Mouse (Mus musculus): ENCODE measurements around the gene Baiap2l1. TPM values are rescaled to one million over a fixed set of nuclear protein-coding genes. Genes with fewer than 3 reads are reported as not detected.
A peak's percentile ranks its signal among the peaks of the same experiment; 100 is the strongest.

Baiap2l1 gene
- polyA plus RNA-seq, 1 experiment: 10.7 TPM

- peaks cover 50% of the 10 kb centered on the region for H3K4me1 ChIP-seq (ENCODE audit: control insufficient read depth, insufficient read depth, low read length)
- H3K27me3 ChIP-seq (replicated peaks; ENCODE audit: control insufficient read depth, insufficient read depth, low read length): no peaks in the 10 kb centered on the region
- no peaks in the 10 kb centered on the region; the same call in 1 of the 2 replicates for H3K36me3 ChIP-seq (ENCODE audit: control insufficient read depth, insufficient read depth, low read length)
- TF ChIP-seq POLR2A (IDR thresholded peaks at IDR 0.05; ENCODE audit: low read depth, low read length): no peak
- TF ChIP-seq CTCF (conservative IDR thresholded peaks at IDR 0.05; ENCODE audit: insufficient read depth, insufficient read length, low read depth, low read length): no peak
- 19% methylated on average over 2 of the region's 2 CpGs for WGBS
- peak; percentile 41 for DNase-seq
- no peak overlapping the region for H3K4me3 ChIP-seq (ENCODE audit: insufficient read depth, low read depth, low read length)
- peak overlapping the region; percentile 78 for H3K27ac ChIP-seq (ENCODE audit: insufficient read depth, low read depth, low read length)
Observed at GRCm38 (mm10) chr5:144258687-144259086, 99.2 kb downstream of the Baiap2l1 start.

GRCm38 (mm10) chr5:144258131-144258611 is 99.7 kb downstream of the Baiap2l1 start:
- WGBS: 11% methylated on average over 14 of the region's 14 CpGs
- Histone ChIP-seq H3K4me3 (ENCODE audit: insufficient read depth, low read depth, low read length) (peak overlapping the region; percentile 19), H3K4me1 (ENCODE audit: control insufficient read depth, insufficient read depth, low read length) (peaks cover 50% of the 10 kb centered on the region), H3K27me3 (replicated peaks; ENCODE audit: control insufficient read depth, insufficient read depth, low read length) (no peaks in the 10 kb centered on the region), H3K36me3 (ENCODE audit: control insufficient read depth, insufficient read depth, low read length) (no peaks in the 10 kb centered on the region; the same call in 1 of the 2 replicates), H3K27ac (ENCODE audit: insufficient read depth, low read depth, low read length) (peak overlapping the region; percentile 78)
- no peak for TF ChIP-seq POLR2A (IDR thresholded peaks at IDR 0.05; ENCODE audit: low read depth, low read length)
- TF ChIP-seq CTCF (conservative IDR thresholded peaks at IDR 0.05; ENCODE audit: insufficient read depth, insufficient read length, low read depth, low read length): no peak
- DNase-seq: peak; percentile 88

GRCm38 (mm10) chr5:144257451-144258110 is 100.3 kb downstream of the Baiap2l1 start:
- no peaks in the 10 kb centered on the region for H3K27me3 ChIP-seq (replicated peaks; ENCODE audit: control insufficient read depth, insufficient read depth, low read length)
- H3K27ac ChIP-seq (ENCODE audit: insufficient read depth, low read depth, low read length): peak overlapping the region; percentile 86
- TF ChIP-seq CTCF (conservative IDR thresholded peaks at IDR 0.05; ENCODE audit: insufficient read depth, insufficient read length, low read depth, low read length) (peak; percentile 33; the same call in 1 of the 2 replicates), POLR2A (IDR thresholded peaks at IDR 0.05; ENCODE audit: low read depth, low read length) (no peak)
- no peaks in the 10 kb centered on the region; the same call in 1 of the 2 replicates for H3K36me3 ChIP-seq (ENCODE audit: control insufficient read depth, insufficient read depth, low read length)
- peak overlapping the region; percentile 92 for H3K4me3 ChIP-seq (ENCODE audit: insufficient read depth, low read depth, low read length)
- no peak for DNase-seq
- 44% methylated on average over 3 of the region's 3 CpGs for WGBS
- peaks cover 46% of the 10 kb centered on the region for H3K4me1 ChIP-seq (ENCODE audit: control insufficient read depth, insufficient read depth, low read length)

- Histone ChIP-seq H3K36me3 (ENCODE audit: control insufficient read depth, insufficient read depth, low read length) (no peaks in the 10 kb centered on the region; the same call in 1 of the 2 replicates), H3K27ac (ENCODE audit: insufficient read depth, low read depth, low read length) (peak overlapping the region; percentile 86), H3K4me3 (ENCODE audit: insufficient read depth, low read depth, low read length) (peak overlapping the region; percentile 92), H3K27me3 (replicated peaks; ENCODE audit: control insufficient read depth, insufficient read depth, low read length) (no peaks in the 10 kb centered on the region), H3K4me1 (ENCODE audit: control insufficient read depth, insufficient read depth, low read length) (peaks cover 43% of the 10 kb centered on the region)
- whole genome bisulfite sequencing: 25% methylated on average over 1 of the region's 1 CpGs
- DNase-seq: no peak
- no peak for TF ChIP-seq CTCF (conservative IDR thresholded peaks at IDR 0.05; ENCODE audit: insufficient read depth, insufficient read length, low read depth, low read length)
- no peak for TF ChIP-seq POLR2A (IDR thresholded peaks at IDR 0.05; ENCODE audit: low read depth, low read length)
Observed at GRCm38 (mm10) chr5:144256888-144257287, 101.0 kb downstream of the Baiap2l1 start.

GRCm38 (mm10) chr5:144256541-144256870 is 101.4 kb downstream of the Baiap2l1 start:
- no peak for DNase-seq
- H3K4me3 ChIP-seq (ENCODE audit: insufficient read depth, low read depth, low read length): peak overlapping the region; percentile 92
- H3K27me3 ChIP-seq (replicated peaks; ENCODE audit: control insufficient read depth, insufficient read depth, low read length): no peaks in the 10 kb centered on the region
- 4% methylated on average over 7 of the region's 7 CpGs for WGBS
- TF ChIP-seq CTCF (conservative IDR thresholded peaks at IDR 0.05; ENCODE audit: insufficient read depth, insufficient read length, low read depth, low read length): no peak
- TF ChIP-seq POLR2A (IDR thresholded peaks at IDR 0.05; ENCODE audit: low read depth, low read length): no peak
- peak overlapping the region; percentile 86 for H3K27ac ChIP-seq (ENCODE audit: insufficient read depth, low read depth, low read length)
- H3K4me1 ChIP-seq (ENCODE audit: control insufficient read depth, insufficient read depth, low read length): peaks cover 39% of the 10 kb centered on the region
- no peaks in the 10 kb centered on the region; the same call in 1 of the 2 replicates for H3K36me3 ChIP-seq (ENCODE audit: control insufficient read depth, insufficient read depth, low read length)

- under 1% methylated on average over 40 of the region's 40 CpGs for WGBS
- TF ChIP-seq POLR2A (IDR thresholded peaks at IDR 0.05; ENCODE audit: low read depth, low read length): no peak
- TF ChIP-seq CTCF (conservative IDR thresholded peaks at IDR 0.05; ENCODE audit: insufficient read depth, insufficient read length, low read depth, low read length): 0 out of 2 replicates have a peak, but pooled peaks have one; percentile 25
- peak; percentile 73 for DNase-seq
- Histone ChIP-seq H3K36me3 (ENCODE audit: control insufficient read depth, insufficient read depth, low read length) (no peaks in the 10 kb centered on the region; the same call in 1 of the 2 replicates), H3K27me3 (replicated peaks; ENCODE audit: control insufficient read depth, insufficient read depth, low read length) (no peaks in the 10 kb centered on the region), H3K4me3 (ENCODE audit: insufficient read depth, low read depth, low read length) (peak overlapping the region; percentile 92), H3K27ac (ENCODE audit: insufficient read depth, low read depth, low read length) (peak overlapping the region; percentile 86), H3K4me1 (ENCODE audit: control insufficient read depth, insufficient read depth, low read length) (peaks cover 37% of the 10 kb centered on the region)
Observed at GRCm38 (mm10) chr5:144255632-144256540, 102.0 kb downstream of the Baiap2l1 start.

Measured in kidney, adult 2 months (tissue).